Mouse (Mus musculus) forebrain, embryonic 16.5 days (tissue): ENCODE data around the gene Scrn1. TPM values are rescaled to one million over a fixed set of nuclear protein-coding genes. Genes with fewer than 3 reads are reported as not detected.

Experiments
- ATAC-seq: fragments of 200-750 bp; cut with Nextera tagmentation; 2 replicates; pipeline ENCODE4 v1.8.0; 2017; ENCODE audit warnings: mild to moderate bottlenecking, moderate library complexity
- H3K27ac ChIP-seq: fragments of 300-500 bp; sonication (generic); 2 replicates; pipeline ENCODE4 v1.5.1; 2014; ENCODE audit warnings: low read length, control low read depth
- H3K27me3 ChIP-seq: fragments of 300-500 bp; sonication (generic); replicated peaks from 2 replicates; pipeline ENCODE4 v1.6.1; 2014; ENCODE audit warnings: low read length; ENCODE audit not compliant: control insufficient read depth, insufficient read depth
- H3K36me3 ChIP-seq: fragments of 300-500 bp; sonication (generic); 2 replicates; pipeline ENCODE4 v1.6.1; 2014; ENCODE audit not compliant: control insufficient read depth, insufficient read depth
- H3K4me1 ChIP-seq: fragments of 300-500 bp; sonication (generic); replicated peaks from 2 replicates; pipeline ENCODE4 v1.6.1; 2014; ENCODE audit warnings: low read length; ENCODE audit not compliant: control insufficient read depth, insufficient read depth
- H3K4me2 ChIP-seq: fragments of 300-500 bp; sonication (generic); 2 replicates; pipeline ENCODE4 v1.6.1; 2014; ENCODE audit warnings: mild to moderate bottlenecking, low read length, control low read depth
- H3K4me3 ChIP-seq: fragments of 300-500 bp; sonication (generic); replicated peaks from 2 replicates; pipeline ENCODE4 v1.5.1; 2014; ENCODE audit warnings: mild to moderate bottlenecking, low read length, control low read depth
- H3K9ac ChIP-seq: fragments of 300-500 bp; sonication (generic); replicated peaks from 2 replicates; pipeline ENCODE4 v1.6.1; 2014; ENCODE audit warnings: low read depth, low read length, control low read depth
- H3K9me3 ChIP-seq: fragments of 300-500 bp; sonication (generic); 2 replicates; pipeline ENCODE4 v1.6.1; 2016; ENCODE audit warnings: low read length; ENCODE audit not compliant: control insufficient read depth
- WGBS: fragments of 180-500 bp; shearing (Covaris S2); extraction: QIAGEN DNeasy Blood & Tissue Kit; methylation state at CpG from one replicate; pipeline ENCODE4 v1.1.7; 2014; 5-methylcytosine and 5-hydroxymethylcytosine counted together
- polyA plus RNA-seq: library from polyadenylated mRNA; unstranded; fragments of >200 nt; fragmentation: Nextera tagmentation; extraction: Ambion mirVana; gene quantifications from 2 replicates; pipeline ENCODE4 v1.2.1, GENCODE M21; 2015

Scrn1 gene
- polyA plus RNA-seq, 1 experiment from 2014 or later, result 168 TPM

- Histone ChIP-seq H3K27me3 (no peaks in the 10 kb centered on the region), H3K4me2 (no peak overlapping the region), H3K4me1 (no peaks in the 10 kb centered on the region), H3K9me3 (no peaks in the 10 kb centered on the region), H3K4me3 (no peak overlapping the region), H3K27ac (no peak overlapping the region), H3K36me3 (no peaks in the 10 kb centered on the region), H3K9ac (no peak overlapping the region)
- 57% methylated on average over 11 of the region's 11 CpGs for WGBS
- no peak for ATAC-seq
Observed at GRCm38 (mm10) chr6:54494612-54495398, 71.5 kb downstream of the Scrn1 start.

DNA sequence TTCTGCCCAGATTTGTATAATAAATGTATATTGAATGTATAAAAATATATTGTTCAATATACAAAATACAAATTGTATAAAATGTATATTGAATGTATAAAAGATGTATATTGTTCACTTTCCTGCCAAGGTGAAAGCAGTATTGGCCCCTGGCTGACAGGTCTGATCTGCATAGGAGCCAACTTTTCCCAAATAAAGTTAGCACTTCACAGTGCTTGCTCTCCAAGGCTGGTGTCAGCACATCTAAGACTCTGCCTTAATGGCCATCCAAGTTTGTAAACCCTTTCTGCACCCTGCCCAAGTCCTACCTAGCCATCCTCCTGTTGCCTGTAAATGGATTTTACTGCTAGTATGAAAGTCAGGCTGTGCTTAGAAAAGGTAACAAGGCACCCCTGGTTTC is 72.2 kb downstream of the Scrn1 start:
- no peaks in the 10 kb centered on the region for H3K27me3 ChIP-seq
- H3K4me3 ChIP-seq, result no peak overlapping the region
- no peak overlapping the region for H3K27ac ChIP-seq
- H3K9ac ChIP-seq, result no peak overlapping the region
- no peak for ATAC-seq
- H3K4me2 ChIP-seq, result no peak overlapping the region
- H3K9me3 ChIP-seq, result no peaks in the 10 kb centered on the region
- H3K4me1 ChIP-seq, result no peaks in the 10 kb centered on the region
- no peaks in the 10 kb centered on the region for H3K36me3 ChIP-seq

- Histone ChIP-seq H3K4me1 (no peaks in the 10 kb centered on the region), H3K4me2 (no peak overlapping the region), H3K9me3 (no peaks in the 10 kb centered on the region), H3K4me3 (no peak overlapping the region), H3K27ac (no peak overlapping the region), H3K27me3 (no peaks in the 10 kb centered on the region), H3K36me3 (no peaks in the 10 kb centered on the region), H3K9ac (no peak overlapping the region)
- 82% methylated on average over 7 of the region's 7 CpGs for WGBS
- no peak for ATAC-seq
Observed at GRCm38 (mm10) chr6:54491074-54491473, 75.2 kb downstream of the Scrn1 start.

GRCm38 (mm10) chr6:54485973-54486569 is 80.2 kb downstream of the Scrn1 start:
- Histone ChIP-seq H3K4me2 (peak overlapping the region; percentile 43; the same call in 1 of the 2 replicates), H3K9ac (no peak overlapping the region), H3K9me3 (no peaks in the 10 kb centered on the region), H3K27ac (no peak overlapping the region), H3K4me3 (no peak overlapping the region), H3K27me3 (no peaks in the 10 kb centered on the region), H3K4me1 (peaks cover 10% of the 10 kb centered on the region), H3K36me3 (no peaks in the 10 kb centered on the region)
- no peak for ATAC-seq
- WGBS, result 40% methylated on average over 6 of the region's 6 CpGs

DNA sequence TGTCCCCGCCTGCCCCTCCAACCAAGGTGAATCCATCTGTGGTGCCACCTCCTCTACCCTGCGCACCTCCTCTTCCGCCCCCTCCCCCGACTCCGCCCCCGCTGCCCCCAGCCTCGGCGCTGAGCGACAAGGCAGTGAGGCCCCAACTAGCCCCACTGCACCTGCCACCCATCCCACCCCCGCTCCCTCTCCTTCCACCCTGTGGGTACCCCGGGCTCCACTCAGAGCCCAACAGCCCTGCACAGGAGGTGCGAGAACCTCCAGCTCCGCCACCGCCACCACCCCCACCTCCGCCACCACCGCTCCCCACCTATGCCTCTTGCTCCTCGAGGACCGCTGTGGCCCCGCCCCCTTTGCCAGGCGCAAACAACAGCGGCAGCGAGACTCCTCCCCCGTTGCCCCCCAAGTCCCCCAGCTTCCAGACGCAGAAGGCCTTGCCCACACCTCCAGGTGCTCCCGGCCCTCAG is 80.8 kb downstream of the Scrn1 start:
- peak overlapping the region; percentile 18 for H3K4me3 ChIP-seq
- no peaks in the 10 kb centered on the region for H3K36me3 ChIP-seq
- peak overlapping the region; percentile 43 for H3K4me2 ChIP-seq
- peak; percentile 52 for ATAC-seq
- H3K27ac ChIP-seq, result no peak overlapping the region
- H3K9ac ChIP-seq, result peak overlapping the region; percentile 12
- peaks cover 10% of the 10 kb centered on the region for H3K4me1 ChIP-seq
- no peaks in the 10 kb centered on the region for H3K27me3 ChIP-seq
- H3K9me3 ChIP-seq, result no peaks in the 10 kb centered on the region
- WGBS, result 3% methylated on average over 21 of the region's 25 CpGs

- H3K9ac ChIP-seq, result peak overlapping the region; percentile 12
- peak; percentile 63 for ATAC-seq
- 20% methylated on average over 12 of the region's 12 CpGs for WGBS
- H3K9me3 ChIP-seq, result no peaks in the 10 kb centered on the region
- peaks cover 10% of the 10 kb centered on the region for H3K4me1 ChIP-seq
- peak overlapping the region; percentile 43 for H3K4me2 ChIP-seq
- no peak overlapping the region for H3K27ac ChIP-seq
- H3K36me3 ChIP-seq, result no peaks in the 10 kb centered on the region
- peak overlapping the region; percentile 18 for H3K4me3 ChIP-seq
- H3K27me3 ChIP-seq, result no peaks in the 10 kb centered on the region
Observed at GRCm38 (mm10) chr6:54485000-54485399, 81.3 kb downstream of the Scrn1 start.

- WGBS, result 86% methylated on average over 15 of the region's 15 CpGs
- ATAC-seq, result no peak
Observed at GRCm38 (mm10) chr6:54481390-54482112, 84.7 kb downstream of the Scrn1 start.

GRCm38 (mm10) chr6:54478646-54479324 is 87.5 kb downstream of the Scrn1 start:
- Histone ChIP-seq H3K4me2 (no peak overlapping the region), H3K9ac (no peak overlapping the region), H3K9me3 (no peaks in the 10 kb centered on the region), H3K36me3 (no peaks in the 10 kb centered on the region), H3K4me1 (peaks cover 12% of the 10 kb centered on the region), H3K27me3 (no peaks in the 10 kb centered on the region), H3K27ac (peak overlapping the region; percentile 69), H3K4me3 (no peak overlapping the region)
- peak; percentile 63 for ATAC-seq
- WGBS, result 45% methylated on average over 5 of the region's 5 CpGs

More at GRCm38 (mm10) chr6:54481390-54482112, 84.7 kb downstream of the Scrn1 start:
- Histone ChIP-seq H3K9ac (no peak overlapping the region), H3K27ac (no peak overlapping the region), H3K4me3 (no peak overlapping the region), H3K27me3 (no peaks in the 10 kb centered on the region), H3K9me3 (no peaks in the 10 kb centered on the region), H3K4me1 (peaks cover 17% of the 10 kb centered on the region), H3K4me2 (no peak overlapping the region), H3K36me3 (no peaks in the 10 kb centered on the region)
